Mouse (Mus musculus): Measurements from ENCODE around the gene Prickle4. TPM values are rescaled to one million over a fixed set of nuclear protein-coding genes. Genes with fewer than 3 reads are reported as not detected.

The Prickle4 gene
- total RNA-seq, 2 experiments from 2014 or later, result not detected

- ATAC-seq (replicated peaks; ENCODE audit: low FRiP score, poor library complexity, severe bottlenecking), result no peak
Observed at GRCm38 (mm10) chr17:47708972-47709371, 14.4 kb upstream of the Prickle4 start.

GRCm38 (mm10) chr17:47707961-47708360 is 13.4 kb upstream of the Prickle4 start:
- no peak for ATAC-seq (replicated peaks; ENCODE audit: low FRiP score, poor library complexity, severe bottlenecking)

GRCm38 (mm10) chr17:47706196-47706595 is 11.7 kb upstream of the Prickle4 start:
- no peak for ATAC-seq (replicated peaks; ENCODE audit: low FRiP score, poor library complexity, severe bottlenecking)

- no peak for ATAC-seq (replicated peaks; ENCODE audit: low FRiP score, poor library complexity, severe bottlenecking)
Observed at GRCm38 (mm10) chr17:47704692-47705091, 10.2 kb upstream of the Prickle4 start.

- no peak for ATAC-seq (replicated peaks; ENCODE audit: low FRiP score, poor library complexity, severe bottlenecking)
Observed at GRCm38 (mm10) chr17:47703556-47703955, 9.0 kb upstream of the Prickle4 start.

GRCm38 (mm10) chr17:47702548-47703345 is 8.2 kb upstream of the Prickle4 start:
- no peak for ATAC-seq (replicated peaks; ENCODE audit: low FRiP score, poor library complexity, severe bottlenecking)

GRCm38 (mm10) chr17:47701793-47702192 is 7.3 kb upstream of the Prickle4 start:
- no peak for ATAC-seq (replicated peaks; ENCODE audit: low FRiP score, poor library complexity, severe bottlenecking)

- ATAC-seq (replicated peaks; ENCODE audit: low FRiP score, poor library complexity, severe bottlenecking), result no peak
Observed at GRCm38 (mm10) chr17:47699055-47699454, 4.5 kb upstream of the Prickle4 start.

- ATAC-seq (replicated peaks; ENCODE audit: low FRiP score, poor library complexity, severe bottlenecking), result no peak
Observed at GRCm38 (mm10) chr17:47698156-47698555, 3.6 kb upstream of the Prickle4 start.

GRCm38 (mm10) chr17:47695337-47695710 is 788 bp upstream of the Prickle4 start:
- no peak for ATAC-seq (replicated peaks; ENCODE audit: low FRiP score, poor library complexity, severe bottlenecking)

GRCm38 (mm10) chr17:47694442-47694502 is 264 bp downstream of the Prickle4 start, which contains the start of gene Gm21981:
Gm21981 (minus strand) TSS chr17:47694455.
- no peak for ATAC-seq (replicated peaks; ENCODE audit: low FRiP score, poor library complexity, severe bottlenecking)

- no peak for ATAC-seq (replicated peaks; ENCODE audit: low FRiP score, poor library complexity, severe bottlenecking)
Observed at GRCm38 (mm10) chr17:47693671-47694441, 680 bp downstream of the Prickle4 start.

GRCm38 (mm10) chr17:47691650-47692049 is 2.9 kb downstream of the Prickle4 start:
- ATAC-seq (replicated peaks; ENCODE audit: low FRiP score, poor library complexity, severe bottlenecking), result no peak

GRCm38 (mm10) chr17:47689894-47690293 is 4.6 kb downstream of the Prickle4 start:
- ATAC-seq (replicated peaks; ENCODE audit: low FRiP score, poor library complexity, severe bottlenecking), result no peak

GRCm38 (mm10) chr17:47688608-47689575 is 5.6 kb downstream of the Prickle4 start, which contains the start of gene Frs3:
Frs3 (plus strand) TSS chr17:47689030.
- ATAC-seq (replicated peaks; ENCODE audit: low FRiP score, poor library complexity, severe bottlenecking), result no peak

- no peak for ATAC-seq (replicated peaks; ENCODE audit: low FRiP score, poor library complexity, severe bottlenecking)
Observed at GRCm38 (mm10) chr17:47688344-47688607, 6.3 kb downstream of the Prickle4 start, which contains the start of gene Tomm6. Tomm6 (minus strand) TSS chr17:47688386.

GRCm38 (mm10) chr17:47687409-47688343 is 6.9 kb downstream of the Prickle4 start:
- ATAC-seq (replicated peaks; ENCODE audit: low FRiP score, poor library complexity, severe bottlenecking), result peak; percentile 95

- ATAC-seq (replicated peaks; ENCODE audit: low FRiP score, poor library complexity, severe bottlenecking), result no peak
Observed at GRCm38 (mm10) chr17:47682836-47683235, 11.7 kb downstream of the Prickle4 start.

GRCm38 (mm10) chr17:47678702-47679101 is 15.8 kb downstream of the Prickle4 start:
- no peak for ATAC-seq (replicated peaks; ENCODE audit: low FRiP score, poor library complexity, severe bottlenecking)

GRCm38 (mm10) chr17:47678238-47678637 is 16.3 kb downstream of the Prickle4 start:
- ATAC-seq (replicated peaks; ENCODE audit: low FRiP score, poor library complexity, severe bottlenecking), result no peak

All from erythroblast, adult 5-6 weeks (primary cell).